Mouse (Mus musculus) erythroblast, embryonic 14.5 days (primary cell): ENCODE results near the gene Crtc1.

Experiments
- GATA1 ChIP-seq: IDR thresholded peaks from 2 replicates; pipeline ENCODE4 v1.6.1; 2012; ENCODE audit warnings: low read length, inconsistent platforms, mixed read lengths
- TAL1 ChIP-seq: IDR thresholded peaks from 3 replicates; pipeline ENCODE4 v1.6.1; 2012; ENCODE audit warnings: low read length, inconsistent platforms, mixed read lengths

GRCm38 (mm10) chr8:70380069-70380468 is 59.3 kb downstream of the Crtc1 start:
- TF ChIP-seq GATA1 (no peak), TAL1 (no peak)
